Mouse (Mus musculus) adrenal gland, adult 10 weeks (tissue): Measurements from ENCODE around the gene Vmn1r57. TPM values are rescaled to one million over a fixed set of nuclear protein-coding genes. Genes with fewer than 3 reads are reported as not detected.

Source experiments
- polyA plus RNA-seq: library from polyadenylated mRNA; stranded (reverse); fragments of 350-450 nt; fragmentation: Illumina TruSeq; extraction: RNeasy Lipid Tissue Mini Kit (QIAGEN cat#74804); gene quantifications from one replicate; pipeline ENCODE4 v1.2.3, GENCODE M21; 2014; ENCODE audit warnings: low read depth, low replicate concordance

The Vmn1r57 gene
- not detected for polyA plus RNA-seq

DNA sequence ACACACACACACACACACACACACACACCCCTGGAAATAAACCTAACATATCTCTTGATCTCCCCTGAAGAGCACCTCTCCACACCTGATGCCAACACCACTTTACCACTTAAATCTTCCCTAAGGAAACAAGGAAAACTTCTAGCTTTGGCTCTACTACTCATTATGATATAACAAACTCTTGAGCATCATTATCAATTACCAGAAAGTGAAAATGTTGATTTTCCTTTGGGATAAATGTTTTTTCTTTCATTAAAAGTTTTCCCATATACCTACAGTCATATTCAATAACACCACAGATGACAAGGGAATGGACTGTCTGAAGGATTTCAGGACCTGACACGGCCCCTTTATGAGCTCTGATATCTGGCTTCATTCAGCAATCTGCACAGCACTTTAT, at the start of gene Vmn1r57:
Gene Vmn1r57 (plus strand): TSS at position 301 of the 400 bp plus-strand sequence.

DNA sequence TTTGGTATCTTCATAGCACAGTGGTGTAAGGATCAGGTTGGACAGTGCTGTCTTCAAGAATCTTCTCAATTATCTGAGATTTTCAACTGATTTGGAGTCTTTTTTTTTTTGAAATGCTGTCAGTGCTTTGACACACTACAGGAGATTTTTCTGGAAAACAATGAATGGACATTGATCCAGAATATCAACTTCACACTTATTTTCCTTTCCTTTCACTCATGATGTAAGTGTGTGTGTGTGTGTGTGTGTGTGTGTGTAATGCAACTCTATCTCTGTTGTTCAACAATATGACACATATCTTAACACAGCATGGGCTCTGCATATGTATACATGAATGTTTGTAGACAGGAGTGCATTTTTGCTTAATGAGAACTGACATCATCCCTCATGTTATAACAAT, 21.6 kb upstream of the Vmn1r57 start, which contains the start of gene Vmn1r56:
Gene Vmn1r56 (minus strand): TSS at position 101 of the 400 bp plus-strand sequence.

Other genes starting within 250 kb of the Vmn1r57 start
- not detected for gene Sbk3, start 247.3 kb upstream of the Vmn1r57 start, polyA plus RNA-seq
- 7.5 TPM for gene Zfp579, start 222.3 kb upstream of the Vmn1r57 start, polyA plus RNA-seq
- gene Zfp524, start 204.1 kb upstream of the Vmn1r57 start, polyA plus RNA-seq = not detected
- gene Fiz1, start 203.8 kb upstream of the Vmn1r57 start, polyA plus RNA-seq = 12.4 TPM
- not detected for gene Gm44973, start 203.0 kb upstream of the Vmn1r57 start, polyA plus RNA-seq
- 4.8 TPM for gene Zfp865, start 198.1 kb upstream of the Vmn1r57 start, polyA plus RNA-seq
- not detected for gene Ccdc106, start 197.9 kb upstream of the Vmn1r57 start, polyA plus RNA-seq
- gene 4632433K11Rik, start 184.4 kb upstream of the Vmn1r57 start, polyA plus RNA-seq = 4.7 TPM
- 3.0 TPM for gene Zfp784, start 180.0 kb upstream of the Vmn1r57 start, polyA plus RNA-seq
- 0.58 TPM for gene Zfp580, start 167.0 kb upstream of the Vmn1r57 start, polyA plus RNA-seq
- gene U2af2, start 156.3 kb upstream of the Vmn1r57 start, polyA plus RNA-seq = 12.6 TPM
- 2.2 TPM for gene Epn1, start 138.3 kb upstream of the Vmn1r57 start, polyA plus RNA-seq
- gene Rfpl4, start 101.5 kb upstream of the Vmn1r57 start, polyA plus RNA-seq = not detected
- gene Rasl2-9, start 92.5 kb upstream of the Vmn1r57 start, polyA plus RNA-seq = 1.5 TPM
- gene Vmn1r55, start 68.8 kb upstream of the Vmn1r57 start, polyA plus RNA-seq = not detected
- not detected for gene Vmn1r56, start 21.7 kb upstream of the Vmn1r57 start, polyA plus RNA-seq
- gene Gm5065, start 132.0 kb downstream of the Vmn1r57 start, polyA plus RNA-seq = not detected
- not detected for gene Nlrp2, start 132.5 kb downstream of the Vmn1r57 start, polyA plus RNA-seq
- gene Vmn1r58, start 194.9 kb downstream of the Vmn1r57 start, polyA plus RNA-seq = not detected
- gene Vmn1r59, start 238.3 kb downstream of the Vmn1r57 start, polyA plus RNA-seq = not detected